Mouse (Mus musculus) layer of hippocampus, postnatal 25 days (tissue): ENCODE data around the gene Pdia6. TPM values are rescaled to one million over a fixed set of nuclear protein-coding genes. Genes with fewer than 3 reads are reported as not detected.

ENCODE experiments used
- DNase-seq, 2 experiments: peaks; one replicate each; pipeline ENCODE4 v3.0.0; 2022; ENCODE audit warnings: mixed read lengths in 2 of 2, low spot score in 1 of 2; ENCODE audit errors: extremely low spot score in 1 of 2
- total RNA-seq, 2 experiments: library from RNA; stranded (reverse); gene quantifications; 2 replicates each; pipeline ENCODE4 v1.2.3; 2021

The Pdia6 gene
- total RNA-seq, 2 experiments from 2014 or later: 118 to 148 TPM

GRCm38 (mm10) chr12:17333459-17333858 is 67.1 kb downstream of the Pdia6 start:
- DNase-seq: no peak

Other genes starting within 250 kb of the Pdia6 start
- gene Kcnf1, start 89.7 kb upstream of the Pdia6 start, total RNA-seq: 10 to 100 TPM; 35.5 to 42.1 TPM
- gene Atp6v1c2, start 62.8 kb downstream of the Pdia6 start, total RNA-seq: 1 to 10 TPM; 2.3 to 3.1 TPM
- 10 to 100 TPM; 19.3 to 20.6 TPM for gene Nol10, start 81.9 kb downstream of the Pdia6 start, total RNA-seq